Mouse (Mus musculus): ENCODE results near the gene Coro1c. TPM values are rescaled to one million over a fixed set of nuclear protein-coding genes. Genes with fewer than 3 reads are reported as not detected.

Coro1c gene
- total and polyA plus RNA-seq, 2 experiments from 2014 or later: 149 to 151 TPM

GRCm38 (mm10) chr5:113845627-113846026 is 62.9 kb downstream of the Coro1c start:
- DNase-seq (ENCODE audit: low spot score) (no peak), ATAC-seq (no peak)
- WGBS: 89% methylated on average over 8 of the region's 8 CpGs
- Histone ChIP-seq H3K4me1 (ENCODE audit: insufficient read depth, low read length) (no peaks in the 10 kb centered on the region), H3K4me2 (ENCODE audit: low read depth, low read length) (no peak overlapping the region), H3K4me3 (ENCODE audit: low read length) (no peak overlapping the region), H3K27ac (no peak overlapping the region), H3K27me3 (ENCODE audit: insufficient read depth, low read length) (no peaks in the 10 kb centered on the region), H3K9me3 (ENCODE audit: low read length) (no peaks in the 10 kb centered on the region), H3K9ac (replicated peaks; ENCODE audit: low read length) (no peak overlapping the region), H3K36me3 (ENCODE audit: insufficient read depth, low read length) (peaks cover 72% of the 10 kb centered on the region)
- TF ChIP-seq CTCF (IDR thresholded peaks at IDR 0.05; ENCODE audit: low read depth): no peak

- Histone ChIP-seq H3K4me1 (ENCODE audit: insufficient read depth, low read length) (no peaks in the 10 kb centered on the region), H3K36me3 (ENCODE audit: insufficient read depth, low read length) (peaks cover 64% of the 10 kb centered on the region), H3K9me3 (ENCODE audit: low read length) (no peaks in the 10 kb centered on the region), H3K4me3 (ENCODE audit: low read length) (no peak overlapping the region), H3K27ac (no peak overlapping the region), H3K4me2 (ENCODE audit: low read depth, low read length) (no peak overlapping the region), H3K9ac (replicated peaks; ENCODE audit: low read length) (no peak overlapping the region), H3K27me3 (ENCODE audit: insufficient read depth, low read length) (no peaks in the 10 kb centered on the region)
- 67% methylated on average over 7 of the region's 7 CpGs for WGBS
- DNase-seq (ENCODE audit: low spot score) (peak; percentile 69), ATAC-seq (peak; percentile 10; the same call in 1 of the 2 replicates)
- TF ChIP-seq CTCF (IDR thresholded peaks at IDR 0.05; ENCODE audit: low read depth): peak; percentile 75
Measured at GRCm38 (mm10) chr5:113844721-113845120, 63.8 kb downstream of the Coro1c start.

- WGBS: 83% methylated on average over 15 of the region's 15 CpGs
- peaks cover 62% of the 10 kb centered on the region for H3K36me3 ChIP-seq (ENCODE audit: insufficient read depth, low read length)
- H3K27me3 ChIP-seq (ENCODE audit: insufficient read depth, low read length): no peaks in the 10 kb centered on the region
- ATAC-seq (no peak), DNase-seq (ENCODE audit: low spot score) (no peak)
- TF ChIP-seq CTCF (IDR thresholded peaks at IDR 0.05; ENCODE audit: low read depth): no peak
- H3K27ac ChIP-seq: no peak overlapping the region
- no peaks in the 10 kb centered on the region for H3K4me1 ChIP-seq (ENCODE audit: insufficient read depth, low read length)
- no peak overlapping the region for H3K4me3 ChIP-seq (ENCODE audit: low read length)
- no peak overlapping the region for H3K4me2 ChIP-seq (ENCODE audit: low read depth, low read length)
- no peak overlapping the region for H3K9ac ChIP-seq (replicated peaks; ENCODE audit: low read length)
- H3K9me3 ChIP-seq (ENCODE audit: low read length): no peaks in the 10 kb centered on the region
Measured at GRCm38 (mm10) chr5:113844106-113844505, 64.5 kb downstream of the Coro1c start.

- Histone ChIP-seq H3K27ac (no peak overlapping the region), H3K4me2 (ENCODE audit: low read depth, low read length) (no peak overlapping the region), H3K4me3 (ENCODE audit: low read length) (no peak overlapping the region), H3K9ac (replicated peaks; ENCODE audit: low read length) (no peak overlapping the region), H3K9me3 (ENCODE audit: low read length) (no peaks in the 10 kb centered on the region), H3K27me3 (ENCODE audit: insufficient read depth, low read length) (no peaks in the 10 kb centered on the region), H3K4me1 (ENCODE audit: insufficient read depth, low read length) (no peaks in the 10 kb centered on the region), H3K36me3 (ENCODE audit: insufficient read depth, low read length) (peaks cover 58% of the 10 kb centered on the region)
- no peak for TF ChIP-seq CTCF (IDR thresholded peaks at IDR 0.05; ENCODE audit: low read depth)
- no peak for DNase-seq (ENCODE audit: low spot score)
- ATAC-seq: no peak
- WGBS: 90% methylated on average over 9 of the region's 9 CpGs
Measured at GRCm38 (mm10) chr5:113842906-113843305, 65.7 kb downstream of the Coro1c start.

- no peaks in the 10 kb centered on the region for H3K4me1 ChIP-seq (ENCODE audit: insufficient read depth, low read length)
- 91% methylated on average over 9 of the region's 9 CpGs for WGBS
- H3K27ac ChIP-seq: no peak overlapping the region
- H3K4me2 ChIP-seq (ENCODE audit: low read depth, low read length): no peak overlapping the region
- no peak for DNase-seq (ENCODE audit: low spot score)
- peaks cover 52% of the 10 kb centered on the region for H3K36me3 ChIP-seq (ENCODE audit: insufficient read depth, low read length)
- TF ChIP-seq CTCF (IDR thresholded peaks at IDR 0.05; ENCODE audit: low read depth): no peak
- H3K9ac ChIP-seq (replicated peaks; ENCODE audit: low read length): no peak overlapping the region
- no peaks in the 10 kb centered on the region for H3K27me3 ChIP-seq (ENCODE audit: insufficient read depth, low read length)
- no peaks in the 10 kb centered on the region for H3K9me3 ChIP-seq (ENCODE audit: low read length)
- no peak for ATAC-seq
- no peak overlapping the region for H3K4me3 ChIP-seq (ENCODE audit: low read length)
Measured at GRCm38 (mm10) chr5:113842244-113842643, 66.3 kb downstream of the Coro1c start.

GRCm38 (mm10) chr5:113841243-113842225 is 67.0 kb downstream of the Coro1c start:
- Histone ChIP-seq H3K27me3 (ENCODE audit: insufficient read depth, low read length) (no peaks in the 10 kb centered on the region), H3K36me3 (ENCODE audit: insufficient read depth, low read length) (peaks cover 45% of the 10 kb centered on the region), H3K4me3 (ENCODE audit: low read length) (no peak overlapping the region), H3K9ac (replicated peaks; ENCODE audit: low read length) (no peak overlapping the region), H3K9me3 (ENCODE audit: low read length) (no peaks in the 10 kb centered on the region), H3K27ac (no peak overlapping the region), H3K4me2 (ENCODE audit: low read depth, low read length) (no peak overlapping the region), H3K4me1 (ENCODE audit: insufficient read depth, low read length) (no peaks in the 10 kb centered on the region)
- 81% methylated on average over 23 of the region's 23 CpGs for WGBS
- ATAC-seq: no peak
- TF ChIP-seq CTCF (IDR thresholded peaks at IDR 0.05; ENCODE audit: low read depth): no peak
- DNase-seq (ENCODE audit: low spot score): no peak

GRCm38 (mm10) chr5:113840443-113840842 is 68.1 kb downstream of the Coro1c start:
- H3K27me3 ChIP-seq (ENCODE audit: insufficient read depth, low read length): no peaks in the 10 kb centered on the region
- H3K4me2 ChIP-seq (ENCODE audit: low read depth, low read length): no peak overlapping the region
- no peaks in the 10 kb centered on the region for H3K9me3 ChIP-seq (ENCODE audit: low read length)
- no peak for TF ChIP-seq CTCF (IDR thresholded peaks at IDR 0.05; ENCODE audit: low read depth)
- no peaks in the 10 kb centered on the region for H3K4me1 ChIP-seq (ENCODE audit: insufficient read depth, low read length)
- WGBS: 93% methylated on average over 4 of the region's 4 CpGs
- no peak overlapping the region for H3K9ac ChIP-seq (replicated peaks; ENCODE audit: low read length)
- DNase-seq (ENCODE audit: low spot score) (no peak), ATAC-seq (no peak)
- H3K27ac ChIP-seq: no peak overlapping the region
- peaks cover 34% of the 10 kb centered on the region for H3K36me3 ChIP-seq (ENCODE audit: insufficient read depth, low read length)
- H3K4me3 ChIP-seq (ENCODE audit: low read length): no peak overlapping the region

All from hindbrain, postnatal 0 days (tissue).